Mouse (Mus musculus): ENCODE measurements around the gene Nr2f6. TPM values are rescaled to one million over a fixed set of nuclear protein-coding genes. Genes with fewer than 3 reads are reported as not detected.
A peak's percentile ranks its signal among the peaks of the same experiment; 100 is the strongest.

The Nr2f6 gene
- polyA plus RNA-seq, 1 experiment from 2014 or later, result 76.6 TPM

DNA sequence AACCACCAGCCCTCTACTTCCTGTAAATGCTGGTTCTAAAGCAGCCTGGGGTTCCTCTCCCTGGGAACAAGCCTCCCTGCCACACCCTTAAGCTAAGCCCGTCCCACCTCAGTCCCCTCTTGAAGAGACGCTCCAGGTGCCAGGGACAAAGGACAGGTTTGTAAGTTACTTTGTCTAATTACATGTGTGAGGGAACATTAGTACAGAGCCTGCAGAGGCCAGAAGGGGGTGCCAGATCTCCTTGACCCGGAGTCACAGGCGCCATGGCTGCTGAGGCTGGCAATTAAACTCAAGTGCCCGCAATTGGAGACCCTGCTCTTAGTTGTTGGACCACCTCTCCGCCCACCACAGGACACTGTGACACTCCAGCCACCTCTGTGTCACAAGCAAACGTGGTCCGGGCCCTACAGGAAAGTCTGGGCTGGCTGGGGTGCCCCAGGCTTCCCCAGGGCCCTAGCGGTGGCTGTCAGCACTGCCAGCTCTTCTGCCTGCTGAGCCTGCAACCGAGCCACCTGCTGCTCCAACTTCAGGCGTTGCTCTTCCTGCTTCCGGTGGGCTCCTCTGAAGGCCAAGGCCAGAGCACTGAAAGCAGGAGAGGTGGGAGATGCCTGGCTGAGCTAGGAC is 3.6 kb upstream of the Nr2f6 start:
- H3K36me3 ChIP-seq, result no peaks in the 10 kb centered on the region
- no peaks in the 10 kb centered on the region for H3K27me3 ChIP-seq
- no peak overlapping the region for H3K4me2 ChIP-seq
- no peak overlapping the region for H3K4me3 ChIP-seq
- H3K4me1 ChIP-seq, result peaks cover 18% of the 10 kb centered on the region
- H3K27ac ChIP-seq, result no peak overlapping the region
- WGBS, result 69% methylated on average over 12 of the region's 12 CpGs
- no peak overlapping the region for H3K9ac ChIP-seq
- ATAC-seq (ENCODE audit: borderline replicate concordance, extremely low read depth, low FRiP score, low TSS enrichment), result no peak
- no peaks in the 10 kb centered on the region for H3K9me3 ChIP-seq

DNA sequence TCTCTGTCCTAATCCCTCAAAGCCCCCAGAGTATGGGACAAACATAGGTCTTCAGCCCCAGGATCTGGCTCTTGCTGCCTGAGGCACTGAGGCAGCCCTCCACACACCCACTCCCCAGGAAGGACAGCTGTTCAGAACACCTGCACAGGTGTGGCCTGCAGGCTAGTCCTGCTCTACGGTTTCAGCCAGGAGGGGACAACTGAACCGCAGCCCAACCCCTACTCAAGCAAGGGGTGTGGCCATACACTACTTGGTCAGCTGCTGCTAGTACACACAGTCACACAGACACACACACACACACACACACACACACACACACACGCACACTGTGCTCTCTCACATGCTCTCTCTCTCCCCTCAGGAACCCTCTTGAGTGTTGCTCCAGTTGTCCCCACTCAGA is 2.1 kb upstream of the Nr2f6 start:
- Histone ChIP-seq H3K4me2 (no peak overlapping the region), H3K36me3 (0 out of 2 replicates have a peak, but pooled peaks cover under 1% of the 10 kb centered on the region), H3K9me3 (no peaks in the 10 kb centered on the region), H3K27ac (no peak overlapping the region; the same call in 1 of the 2 replicates), H3K4me3 (no peak overlapping the region), H3K4me1 (peaks cover 33% of the 10 kb centered on the region), H3K9ac (no peak overlapping the region), H3K27me3 (no peaks in the 10 kb centered on the region)
- ATAC-seq (ENCODE audit: borderline replicate concordance, extremely low read depth, low FRiP score, low TSS enrichment), result no peak
- WGBS, result 41% methylated on average over 3 of the region's 3 CpGs

DNA sequence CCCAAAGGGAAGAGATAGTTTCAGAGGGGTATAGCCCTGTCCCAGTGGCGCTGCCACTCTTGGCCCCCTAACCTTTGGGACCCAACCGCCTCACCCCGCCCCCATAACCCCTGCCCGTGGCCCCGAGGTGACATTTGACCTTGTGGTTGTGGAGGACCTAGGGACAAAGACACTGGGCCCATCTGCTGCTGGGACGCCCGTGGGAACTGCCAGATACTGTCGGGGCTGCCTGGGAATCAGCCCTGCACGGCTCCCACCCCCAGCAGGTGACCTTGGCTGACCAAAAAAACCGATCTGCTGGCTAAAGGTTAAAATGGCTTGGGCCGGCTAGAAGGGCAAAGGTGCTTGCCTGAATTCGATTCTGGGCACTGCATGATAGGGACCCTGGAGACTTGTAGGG is 1.6 kb upstream of the Nr2f6 start:
- Histone ChIP-seq H3K9ac (0 out of 2 replicates have a peak overlapping the region, but pooled peaks have one; percentile 67), H3K36me3 (peaks cover 3% of the 10 kb centered on the region; the same call in 1 of the 2 replicates), H3K4me3 (no peak overlapping the region), H3K27me3 (no peaks in the 10 kb centered on the region), H3K27ac (peak overlapping the region; percentile 96; the same call in 1 of the 2 replicates), H3K4me1 (peaks cover 38% of the 10 kb centered on the region), H3K4me2 (peak overlapping the region; percentile 95; the same call in 1 of the 2 replicates), H3K9me3 (no peaks in the 10 kb centered on the region)
- no peak for ATAC-seq (ENCODE audit: borderline replicate concordance, extremely low read depth, low FRiP score, low TSS enrichment)
- WGBS, result 24% methylated on average over 12 of the region's 12 CpGs

DNA sequence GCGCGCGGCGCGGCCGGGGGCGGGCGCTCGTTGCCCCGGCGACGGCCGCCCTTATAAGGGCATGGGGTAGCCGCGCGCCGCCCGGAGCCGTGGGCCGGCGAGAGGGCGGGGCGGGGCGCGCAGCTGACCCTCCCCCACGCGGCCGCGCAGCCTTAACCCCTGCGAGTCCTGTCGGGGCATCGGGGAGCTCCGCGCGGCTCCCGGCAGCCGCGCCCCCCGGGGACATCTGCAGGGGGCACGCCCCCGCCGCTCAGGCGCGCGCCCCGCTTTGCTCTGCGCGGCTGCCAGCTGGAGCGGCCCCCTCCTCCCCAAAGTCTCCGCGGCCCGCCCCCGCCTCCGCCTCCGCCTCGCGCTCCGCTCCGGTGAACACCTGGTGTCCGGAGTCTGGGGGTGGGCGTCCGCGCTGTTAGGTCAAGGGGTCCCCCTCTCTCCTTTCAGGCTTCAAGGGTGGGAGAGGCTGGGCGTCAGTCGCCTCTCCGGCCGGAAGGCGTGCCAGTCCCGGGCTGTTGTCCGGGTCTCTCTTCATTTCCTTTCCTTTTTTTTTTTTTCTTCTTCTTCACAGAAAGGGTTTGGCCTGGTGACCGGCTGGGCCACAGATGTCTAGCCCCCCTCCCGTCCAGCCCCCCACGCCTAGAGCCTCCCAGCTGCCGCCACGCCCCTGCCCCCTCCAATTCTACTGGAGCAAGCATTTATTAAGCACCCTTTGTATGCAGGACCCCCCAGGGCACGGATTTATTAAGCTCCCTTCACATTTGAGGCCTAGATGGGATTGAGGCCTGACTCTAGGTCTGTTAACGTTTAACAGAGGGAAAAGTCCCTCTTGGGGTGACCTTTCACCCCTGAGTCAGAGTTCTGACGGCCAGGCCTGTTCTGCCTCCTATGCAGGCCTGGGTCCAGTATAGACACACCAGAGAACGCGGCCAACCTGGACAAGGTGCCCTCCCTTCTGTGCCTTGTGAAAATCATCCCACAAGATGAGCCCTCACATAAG is 506 bp upstream of the Nr2f6 start:
- peak overlapping the region; percentile 75 for H3K4me3 ChIP-seq
- 3% methylated on average over 49 of the region's 80 CpGs for WGBS

DNA sequence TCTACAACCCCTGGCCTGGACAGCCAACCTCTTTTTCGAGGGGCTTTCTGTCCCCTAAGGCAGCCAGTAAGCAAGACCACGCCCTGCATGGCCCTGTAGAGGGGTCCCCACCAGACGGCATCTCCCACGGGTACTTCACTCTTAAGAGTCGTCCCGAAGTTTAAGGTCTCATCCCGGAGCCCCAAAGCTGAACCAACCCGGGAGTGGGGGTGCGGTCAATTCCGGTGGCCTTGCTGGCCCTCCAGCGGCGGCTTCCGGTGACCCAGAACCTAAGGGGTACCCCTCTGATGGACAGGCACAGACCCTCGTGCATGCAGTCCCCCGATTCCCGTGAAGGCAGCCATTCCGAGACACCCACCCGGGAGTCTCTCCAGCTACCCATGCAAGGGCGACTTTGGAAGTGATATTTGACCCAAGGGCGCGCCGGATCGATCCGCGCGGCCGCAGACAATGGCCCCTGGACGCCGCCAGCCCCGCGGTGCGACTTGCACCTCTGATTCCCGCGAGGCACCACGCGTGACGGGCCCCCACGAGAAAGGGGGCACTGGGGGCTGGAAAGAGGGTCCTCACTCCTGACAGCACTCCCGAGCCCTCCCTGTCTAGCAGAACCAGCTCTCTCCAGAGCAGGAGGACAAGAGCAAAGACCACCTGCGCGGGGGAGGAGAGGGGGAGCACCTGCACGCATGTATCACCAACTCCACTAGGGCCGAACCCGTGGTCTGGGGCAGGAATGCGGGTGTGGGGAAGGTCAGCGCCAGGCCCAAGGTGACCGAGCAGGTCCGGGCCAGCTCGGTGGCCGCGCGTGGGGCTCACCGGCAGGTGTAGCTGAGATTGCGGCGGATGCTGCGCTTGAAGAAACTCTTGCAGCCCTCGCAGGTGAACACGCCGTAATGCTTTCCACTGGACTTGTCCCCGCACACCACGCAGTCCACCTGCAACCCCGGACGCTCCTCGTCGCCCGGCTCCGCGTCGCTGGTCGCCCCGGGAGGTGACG is 1.3 kb downstream of the Nr2f6 start:
- no peak for ATAC-seq (ENCODE audit: borderline replicate concordance, extremely low read depth, low FRiP score, low TSS enrichment)
- H3K4me2 ChIP-seq, result peak overlapping the region; percentile 95
- peak overlapping the region; percentile 96 for H3K27ac ChIP-seq
- no peaks in the 10 kb centered on the region for H3K27me3 ChIP-seq
- no peaks in the 10 kb centered on the region for H3K9me3 ChIP-seq
- peaks cover 20% of the 10 kb centered on the region for H3K36me3 ChIP-seq
- H3K9ac ChIP-seq, result peak overlapping the region; percentile 83
- peaks cover 58% of the 10 kb centered on the region for H3K4me1 ChIP-seq
- under 1% methylated on average over 72 of the region's 72 CpGs for WGBS
- H3K4me3 ChIP-seq, result peak overlapping the region; percentile 75

More for the DNA sequence above, 506 bp upstream of the Nr2f6 start:
- Histone ChIP-seq H3K27me3 (no peaks in the 10 kb centered on the region), H3K4me2 (peak overlapping the region; percentile 95), H3K27ac (peak overlapping the region; percentile 96), H3K9ac (peak overlapping the region; percentile 67), H3K4me1 (peaks cover 42% of the 10 kb centered on the region), H3K36me3 (peaks cover 14% of the 10 kb centered on the region; the same call in 1 of the 2 replicates), H3K9me3 (no peaks in the 10 kb centered on the region)
- peak; percentile 94 for ATAC-seq (ENCODE audit: borderline replicate concordance, extremely low read depth, low FRiP score, low TSS enrichment)

DNA sequence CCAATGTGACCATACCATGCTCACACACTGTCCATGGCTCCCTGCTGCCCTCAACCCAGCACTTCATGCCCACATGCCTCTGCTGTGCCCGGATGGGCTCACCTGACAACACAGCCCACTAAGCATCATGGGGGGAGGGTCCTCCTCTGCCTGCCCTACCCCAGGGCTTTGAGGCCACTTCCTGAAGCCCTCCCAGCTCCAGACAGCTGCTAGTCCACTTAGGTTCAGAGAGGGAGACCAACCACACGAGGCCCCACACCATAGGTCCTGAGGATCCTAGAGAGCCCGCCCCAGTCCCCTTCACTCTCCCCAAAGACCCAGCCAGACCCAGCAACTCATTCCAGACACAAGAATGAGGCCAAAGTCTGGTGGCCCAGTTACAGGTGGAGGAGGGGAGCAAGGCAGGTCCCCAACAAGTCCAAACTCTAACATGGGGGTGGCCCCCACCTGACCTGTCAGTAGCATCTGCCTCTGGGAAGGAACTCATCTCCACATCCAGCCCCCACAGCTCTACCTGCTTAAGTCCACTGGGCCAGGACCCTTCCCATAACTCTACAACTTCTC is 2.2 kb downstream of the Nr2f6 start:
- peaks cover 66% of the 10 kb centered on the region for H3K4me1 ChIP-seq
- H3K27ac ChIP-seq, result 0 out of 2 replicates have a peak overlapping the region, but pooled peaks have one; percentile 96
- peak overlapping the region; percentile 95 for H3K4me2 ChIP-seq
- 38% methylated on average over 3 of the region's 3 CpGs for WGBS
- H3K27me3 ChIP-seq, result no peaks in the 10 kb centered on the region
- H3K36me3 ChIP-seq, result peaks cover 29% of the 10 kb centered on the region
- no peak for ATAC-seq (ENCODE audit: borderline replicate concordance, extremely low read depth, low FRiP score, low TSS enrichment)
- no peaks in the 10 kb centered on the region for H3K9me3 ChIP-seq
- H3K9ac ChIP-seq, result peak overlapping the region; percentile 83
- peak overlapping the region; percentile 75 for H3K4me3 ChIP-seq

DNA sequence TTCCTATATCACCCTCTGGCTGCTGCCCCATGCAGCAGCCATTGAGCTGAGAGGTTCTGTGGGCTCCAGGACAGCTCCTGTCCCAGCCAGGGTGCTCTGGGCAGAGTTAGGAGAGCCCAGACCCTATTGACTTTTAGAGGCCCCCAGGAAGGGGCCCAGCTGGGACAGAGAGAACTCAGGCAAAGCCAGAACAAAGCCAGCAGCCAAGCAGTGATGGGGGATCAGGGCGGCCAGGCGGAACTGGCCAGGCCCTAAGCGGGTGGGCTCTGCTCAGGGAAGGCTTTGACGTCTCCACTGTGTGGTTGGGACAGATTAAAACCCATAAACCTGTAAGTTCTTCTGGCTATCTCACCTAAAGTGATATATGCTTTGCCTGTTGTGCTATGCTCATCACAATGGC is 2.8 kb downstream of the Nr2f6 start:
- Histone ChIP-seq H3K4me2 (peak overlapping the region; percentile 95), H3K9ac (peak overlapping the region; percentile 83), H3K36me3 (peaks cover 35% of the 10 kb centered on the region), H3K27me3 (no peaks in the 10 kb centered on the region), H3K27ac (no peak overlapping the region), H3K9me3 (no peaks in the 10 kb centered on the region), H3K4me3 (peak overlapping the region; percentile 75), H3K4me1 (peaks cover 66% of the 10 kb centered on the region)
- WGBS, result 71% methylated on average over 4 of the region's 4 CpGs
- ATAC-seq (ENCODE audit: borderline replicate concordance, extremely low read depth, low FRiP score, low TSS enrichment), result no peak

DNA sequence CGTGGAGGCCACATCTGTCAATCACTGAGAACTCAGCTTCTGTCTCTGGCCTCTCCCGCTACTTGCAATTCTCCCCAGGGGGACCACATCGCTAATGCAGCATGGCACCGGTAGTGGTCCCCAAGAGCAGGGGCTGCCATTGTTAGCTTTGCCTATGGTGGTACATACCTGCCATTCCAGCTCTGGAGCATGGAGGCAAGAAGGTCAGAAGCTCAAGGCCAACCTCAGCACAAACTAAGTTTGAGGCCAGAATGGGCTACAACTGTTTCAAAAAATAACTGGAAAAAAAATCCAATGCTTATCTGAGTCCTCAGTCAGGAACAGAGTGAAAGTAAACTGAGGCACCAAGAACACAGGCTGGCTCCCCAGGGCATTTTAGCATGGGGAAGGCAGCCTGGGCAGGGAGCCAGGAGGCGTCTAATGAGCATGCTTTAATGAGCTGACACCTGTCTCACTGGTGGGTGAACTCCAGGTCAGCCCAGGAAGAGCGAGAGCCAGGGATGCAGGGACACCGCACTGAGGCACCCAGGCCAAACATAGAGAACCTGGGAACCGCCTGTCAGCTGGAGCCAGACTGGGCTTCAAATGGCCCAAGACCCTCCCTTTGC is 5.2 kb downstream of the Nr2f6 start:
- Histone ChIP-seq H3K27me3 (no peaks in the 10 kb centered on the region), H3K4me2 (peak overlapping the region; percentile 47), H3K9me3 (no peaks in the 10 kb centered on the region), H3K4me3 (no peak overlapping the region), H3K4me1 (peaks cover 50% of the 10 kb centered on the region), H3K27ac (no peak overlapping the region), H3K36me3 (peaks cover 40% of the 10 kb centered on the region), H3K9ac (0 out of 2 replicates have a peak overlapping the region, but pooled peaks have one; percentile 24)
- no peak for ATAC-seq (ENCODE audit: borderline replicate concordance, extremely low read depth, low FRiP score, low TSS enrichment)
- WGBS, result 48% methylated on average over 8 of the region's 8 CpGs

DNA sequence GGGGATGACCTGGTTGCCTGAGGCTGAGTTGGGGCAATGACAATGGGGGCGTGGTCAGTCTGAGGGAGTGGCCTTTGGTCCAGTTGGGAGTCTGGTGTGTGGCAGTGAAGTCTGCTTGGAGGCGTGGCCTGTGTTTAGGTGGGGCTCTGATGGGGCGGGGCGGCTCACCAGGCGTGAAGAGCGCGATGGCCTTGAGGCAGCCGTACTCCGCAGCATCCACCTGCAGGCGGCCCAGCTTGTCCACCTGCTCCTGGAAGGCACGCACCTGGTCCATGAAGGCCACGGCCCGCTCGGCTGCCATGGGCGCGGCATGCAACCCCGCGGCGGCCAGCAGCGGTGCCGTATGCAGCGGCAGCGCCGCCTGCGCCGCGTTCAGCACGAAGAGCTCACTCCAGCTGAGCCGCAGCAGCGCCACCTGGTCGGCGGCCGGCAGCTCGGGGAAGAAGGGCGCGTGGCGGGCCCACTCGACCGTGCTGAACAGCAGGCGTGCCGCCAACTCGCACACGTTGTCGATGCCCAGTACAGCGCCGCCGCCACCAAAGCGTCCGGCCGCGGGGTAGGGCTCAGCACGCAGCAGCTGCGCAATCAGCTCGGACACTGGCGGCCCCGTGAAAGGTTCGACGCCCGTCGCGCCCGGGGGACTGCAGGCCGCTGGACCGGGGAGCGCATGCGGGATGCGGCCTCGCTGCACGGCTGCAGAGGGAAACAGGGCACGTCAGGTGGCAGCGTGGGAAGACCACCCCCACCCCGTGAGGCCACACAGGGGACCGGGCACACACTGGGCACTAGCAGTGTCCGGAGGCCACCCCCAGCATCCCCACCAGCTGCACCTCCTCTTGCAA is 6.0 kb downstream of the Nr2f6 start:
- Histone ChIP-seq H3K4me1 (peaks cover 51% of the 10 kb centered on the region), H3K36me3 (peaks cover 40% of the 10 kb centered on the region), H3K27me3 (no peaks in the 10 kb centered on the region), H3K9me3 (no peaks in the 10 kb centered on the region), H3K4me3 (peak overlapping the region; percentile 14), H3K4me2 (peak overlapping the region; percentile 47), H3K27ac (peak overlapping the region; percentile 73), H3K9ac (0 out of 2 replicates have a peak overlapping the region, but pooled peaks have one; percentile 24)
- 0 out of 2 replicates have a peak, but pooled peaks have one; percentile 9 for ATAC-seq (ENCODE audit: borderline replicate concordance, extremely low read depth, low FRiP score, low TSS enrichment)
- WGBS, result 12% methylated on average over 74 of the region's 74 CpGs

All from lung, embryonic 15.5 days (tissue).